Comparison of ENCODE assay signal across 27 mouse cellular contexts in genomic region chr6:147817262-147817661, GRCm38 (mm10).
A peak's percentile ranks its signal among the peaks of the same experiment; 100 is the strongest.
DNase-seq lines count a peak whose midpoint lies in the region; ATAC-seq and TF ChIP-seq lines count a peak whose summit lies in the region.
"Had no signal": no experiment of that assay in that cellular context is flagged by ENCODE, and none has a peak within 500 bp of the region (broad histone marks: within the 10 kb centered on the region; RNA-seq: fewer than 3 reads in every experiment).

No protein-coding gene starts in this region.

- no peaks in the 10 kb centered on the region; the same call in 1 of the 2 replicates for H3K4me1 ChIP-seq in midbrain, embryonic 13.5 days (replicated peaks)
- no peaks in the 10 kb centered on the region for H3K4me1 ChIP-seq in midbrain, postnatal 0 days (ENCODE audit: insufficient read depth, low read length)
- no peaks in the 10 kb centered on the region; the same call in 1 of the 2 replicates for H3K4me1 ChIP-seq in liver, embryonic 11.5 days (replicated peaks; ENCODE audit: control insufficient read depth, insufficient read depth, low read length)
- H3K4me1 ChIP-seq: forebrain, embryonic 13.5 days; hindbrain, embryonic 12.5 days had no signal

- H3K4me3 ChIP-seq in midbrain, embryonic 13.5 days (replicated peaks), result no peak overlapping the region
- H3K4me3 ChIP-seq in midbrain, postnatal 0 days (ENCODE audit: low read depth, low read length), result no peak overlapping the region
- no peak overlapping the region for H3K4me3 ChIP-seq in liver, embryonic 11.5 days (ENCODE audit: low read depth, low read length)
- H3K4me3 ChIP-seq: embryonic facial prominence, embryonic 12.5 days; erythroblast, embryonic 14.5 days; forebrain, embryonic 13.5 days; heart, adult 2 months; heart, embryonic 10.5 days; heart, embryonic 13.5 days; hindbrain, embryonic 12.5 days; intestine, embryonic 15.5 days had no signal

- no peak overlapping the region for H3K9ac ChIP-seq in midbrain, embryonic 13.5 days (replicated peaks)
- no peak overlapping the region for H3K9ac ChIP-seq in midbrain, postnatal 0 days (replicated peaks; ENCODE audit: low read length, poor library complexity, severe bottlenecking)
- no peak overlapping the region for H3K9ac ChIP-seq in liver, embryonic 11.5 days (ENCODE audit: low read depth, low read length)
- H3K9ac ChIP-seq: embryonic facial prominence, embryonic 12.5 days; forebrain, embryonic 13.5 days; forebrain, postnatal 0 days; heart, embryonic 13.5 days; hindbrain, embryonic 12.5 days; intestine, embryonic 15.5 days had no signal

- no peaks in the 10 kb centered on the region for H3K27me3 ChIP-seq in midbrain, embryonic 13.5 days
- H3K27me3 ChIP-seq in midbrain, postnatal 0 days (ENCODE audit: insufficient read depth, low read length), result no peaks in the 10 kb centered on the region
- H3K27me3 ChIP-seq in liver, embryonic 11.5 days (replicated peaks; ENCODE audit: control insufficient read depth, insufficient read depth, low read length), result no peaks in the 10 kb centered on the region
- H3K27me3 ChIP-seq: embryonic facial prominence, embryonic 12.5 days; forebrain, embryonic 13.5 days; hindbrain, embryonic 12.5 days had no signal

- TF ChIP-seq CTCF in midbrain, postnatal 0 days (IDR thresholded peaks at IDR 0.05), result no peak

- no peak for DNase-seq in frontal cortex, postnatal 25 days (ENCODE audit: low spot score in 2 of 2)
- DNase-seq in midbrain, postnatal 0 days (ENCODE audit: low spot score), result no peak
- peak; percentile 6 for DNase-seq in right cerebral cortex, adult 18-20 months
- DNase-seq in right cerebral cortex, postnatal 4 days, result no peak
- DNase-seq in liver, embryonic 11.5 days (ENCODE audit: low spot score), result no peak
- DNase-seq: adrenal gland, adult 2 months; adrenal gland, postnatal 14 days; cerebellum, adult 18-20 months; cerebellum, adult 9-10 months; cerebellum, postnatal 14 days; forebrain, postnatal 0 days; gastrocnemius, postnatal 10 days; gastrocnemius, postnatal 36 days; heart, adult 2 months; heart, postnatal 14 days; heart, postnatal 4 days had no signal

- no peak overlapping the region for H3K4me2 ChIP-seq in midbrain, embryonic 13.5 days (replicated peaks)
- no peak overlapping the region for H3K4me2 ChIP-seq in midbrain, postnatal 0 days (ENCODE audit: low read depth, low read length, poor library complexity, severe bottlenecking)
- no peak overlapping the region for H3K4me2 ChIP-seq in liver, embryonic 11.5 days
- H3K4me2 ChIP-seq: embryonic facial prominence, embryonic 12.5 days; forebrain, embryonic 13.5 days; heart, embryonic 13.5 days; hindbrain, embryonic 12.5 days; intestine, embryonic 15.5 days had no signal

- peak; percentile 97 for ATAC-seq in frontal cortex, adult (ENCODE audit: low TSS enrichment)
- ATAC-seq in midbrain, embryonic 13.5 days, result peak; percentile 30; the same call in 1 of the 2 replicates
- no peak for ATAC-seq in midbrain, postnatal 0 days (ENCODE audit: low FRiP score)
- ATAC-seq in liver, embryonic 11.5 days (replicated peaks; ENCODE audit: low FRiP score), result no peak
- ATAC-seq: CD4-positive, CD25-positive, alpha-beta regulatory T cell, adult 4 months; forebrain, embryonic 13.5 days; forebrain, postnatal 0 days; hindbrain, embryonic 16.5 days; intestine, embryonic 15.5 days had no signal

- no peak overlapping the region for H3K27ac ChIP-seq in midbrain, embryonic 13.5 days
- no peak overlapping the region for H3K27ac ChIP-seq in midbrain, postnatal 0 days (ENCODE audit: low read depth, low read length)
- no peak overlapping the region for H3K27ac ChIP-seq in liver, embryonic 11.5 days (ENCODE audit: low read depth, low read length)
- H3K27ac ChIP-seq: embryonic facial prominence, embryonic 12.5 days; forebrain, embryonic 13.5 days; heart, adult 2 months; heart, embryonic 10.5 days; heart, embryonic 13.5 days; hindbrain, embryonic 12.5 days; intestine, embryonic 15.5 days had no signal

- no peaks in the 10 kb centered on the region for H3K9me3 ChIP-seq in midbrain, embryonic 13.5 days
- H3K9me3 ChIP-seq in midbrain, postnatal 0 days (ENCODE audit: low read length), result no peaks in the 10 kb centered on the region
- no peaks in the 10 kb centered on the region for H3K9me3 ChIP-seq in liver, embryonic 11.5 days (ENCODE audit: control insufficient read depth, low read length)
- H3K9me3 ChIP-seq: embryonic facial prominence, embryonic 12.5 days; forebrain, embryonic 13.5 days; heart, embryonic 10.5 days; heart, embryonic 13.5 days; hindbrain, embryonic 12.5 days; intestine, embryonic 15.5 days had no signal

- no peaks in the 10 kb centered on the region for H3K36me3 ChIP-seq in midbrain, embryonic 13.5 days
- H3K36me3 ChIP-seq in midbrain, postnatal 0 days (ENCODE audit: insufficient read depth, low read length), result no peaks in the 10 kb centered on the region
- no peaks in the 10 kb centered on the region for H3K36me3 ChIP-seq in liver, embryonic 11.5 days (ENCODE audit: control insufficient read depth, insufficient read depth, low read length)
- H3K36me3 ChIP-seq: embryonic facial prominence, embryonic 12.5 days; heart, embryonic 10.5 days; heart, embryonic 13.5 days; hindbrain, embryonic 12.5 days; intestine, embryonic 15.5 days had no signal

Comparison
In these comparisons a context has a peak if more than half of its experiments do, and no peak if none do; other contexts are left out.
1. ATAC-seq: peak in frontal cortex, adult (single experiment) and midbrain, embryonic 13.5 days (single experiment); none in midbrain, postnatal 0 days (single experiment) and liver, embryonic 11.5 days (single experiment).